Mouse (Mus musculus) myocyte (in vitro differentiated cells): ENCODE measurements around the gene Mboat2.

ENCODE experiments used
- CEBPB ChIP-seq: IDR thresholded peaks from 2 replicates; pipeline ENCODE4 v1.6.1; 2011; ENCODE audit warnings: mild to moderate bottlenecking, moderate library complexity; ENCODE audit not compliant: poor library complexity, insufficient read depth, severe bottlenecking
- E2F4 ChIP-seq: IDR thresholded peaks from one replicate; pipeline ENCODE4 v1.6.1; 2011; ENCODE audit warnings: mild to moderate bottlenecking, control low read depth, moderate library complexity; ENCODE audit not compliant: insufficient read depth
- MYOG ChIP-seq, 3 experiments: IDR thresholded peaks; one replicate each; pipeline ENCODE4 v1.6.1; 2011; ENCODE audit warnings: control low read depth in 2 of 3, low read depth in 2 of 3, mild to moderate bottlenecking in 2 of 3; ENCODE audit not compliant: insufficient read length in 2 of 3, control insufficient read depth in 1 of 3, insufficient read depth in 1 of 3
- POLR2A ChIP-seq: IDR thresholded peaks from one replicate; pipeline ENCODE4 v1.6.1; 2011; ENCODE audit warnings: low read depth, mild to moderate bottlenecking, control low read depth, moderate library complexity; ENCODE audit not compliant: insufficient read length
- POLR2AphosphoS2 ChIP-seq: IDR thresholded peaks from one replicate; pipeline ENCODE4 v1.6.1; 2011; ENCODE audit warnings: low read depth, control low read depth; ENCODE audit not compliant: insufficient read length
- SRF ChIP-seq: IDR thresholded peaks from one replicate; pipeline ENCODE4 v1.6.1; 2011; ENCODE audit warnings: low read depth; ENCODE audit not compliant: control insufficient read depth, insufficient read length
- TCF12 ChIP-seq: IDR thresholded peaks from one replicate; pipeline ENCODE4 v1.6.1; 2011; ENCODE audit warnings: mild to moderate bottlenecking, control low read depth; ENCODE audit not compliant: poor library complexity, insufficient read depth, severe bottlenecking
- USF1 ChIP-seq: IDR thresholded peaks from one replicate; pipeline ENCODE4 v1.6.1; 2011; ENCODE audit warnings: low read depth, mild to moderate bottlenecking, control low read depth, moderate library complexity

DNA sequence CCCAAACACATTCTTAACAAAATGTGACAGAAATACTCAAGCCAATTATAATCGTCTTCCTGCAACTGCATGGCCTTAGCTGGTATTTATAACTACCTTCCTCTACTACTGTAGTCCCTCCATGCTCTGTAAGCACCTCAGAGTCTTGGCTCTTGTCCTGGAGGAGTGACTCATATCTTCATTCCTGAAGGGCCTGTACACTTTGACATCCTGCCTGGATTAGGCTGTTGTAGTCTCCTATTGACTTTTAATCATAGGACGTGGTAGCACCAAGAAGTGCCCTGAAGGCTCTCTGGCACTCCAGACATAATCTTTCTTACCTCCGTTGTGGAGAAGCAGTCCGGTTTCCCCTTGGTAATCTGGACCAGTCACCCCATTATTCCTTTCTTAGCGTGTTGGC is 64.7 kb downstream of the Mboat2 start:
- TF ChIP-seq USF1: no peak
- TF ChIP-seq TCF12: no peak
- TF ChIP-seq POLR2A: no peak
- no peak for TF ChIP-seq MYOG (IDR thresholded peaks at IDR 0.05; ENCODE audit: control insufficient read depth in 1 of 3, insufficient read depth in 1 of 3, insufficient read length in 2 of 3, low read depth in 2 of 3)
- TF ChIP-seq E2F4: no peak
- TF ChIP-seq CEBPB: no peak
- no peak for TF ChIP-seq SRF
- TF ChIP-seq POLR2AphosphoS2: no peak
